ENCODE assay signal across 21 mouse cellular contexts in genomic region chr2:26062241-26062640, GRCm38 (mm10). TPM values are rescaled to one million over a fixed set of nuclear protein-coding genes. Genes with fewer than 3 reads are reported as not detected.
DNase-seq lines count a peak whose midpoint lies in the region; ATAC-seq and TF ChIP-seq lines count a peak whose summit lies in the region.
"Had no signal": no experiment of that assay in that cellular context is flagged by ENCODE, and none has a peak within 500 bp of the region (broad histone marks: within the 10 kb centered on the region; RNA-seq: fewer than 3 reads in every experiment).

No protein-coding gene starts in this region.

- no peak for ATAC-seq in liver, embryonic 13.5 days (ENCODE audit: low read depth)
- no peak for ATAC-seq in liver, postnatal 0 days
- no peak for ATAC-seq in liver, embryonic 15.5 days (ENCODE audit: insufficient read depth)
- ATAC-seq in neural tube, embryonic 15.5 days (ENCODE audit: low FRiP score), result no peak
- ATAC-seq: CD4-positive, CD25-positive, alpha-beta regulatory T cell, adult 4 months; forebrain, embryonic 16.5 days; hindbrain, embryonic 16.5 days had no signal

- peaks cover 43% of the 10 kb centered on the region for H3K4me1 ChIP-seq in liver, embryonic 13.5 days (replicated peaks)
- 0 out of 2 replicates have a peak, but pooled peaks cover 3% of the 10 kb centered on the region for H3K4me1 ChIP-seq in liver, postnatal 0 days (ENCODE audit: insufficient read depth)
- peaks cover 39% of the 10 kb centered on the region for H3K4me1 ChIP-seq in liver, embryonic 15.5 days (replicated peaks)
- peaks cover 82% of the 10 kb centered on the region for H3K4me1 ChIP-seq in olfactory bulb, adult 2 months (ENCODE audit: control insufficient read depth, insufficient read depth, low read length)
- peaks cover 16% of the 10 kb centered on the region for H3K4me1 ChIP-seq in neural tube, embryonic 15.5 days
- H3K4me1 ChIP-seq: embryonic facial prominence, embryonic 12.5 days had no signal

- H3K27me3 ChIP-seq in liver, embryonic 13.5 days, result peaks cover 12% of the 10 kb centered on the region; the same call in 1 of the 2 replicates
- H3K27me3 ChIP-seq in liver, postnatal 0 days (ENCODE audit: insufficient read depth, low read length), result no peaks in the 10 kb centered on the region
- no peaks in the 10 kb centered on the region for H3K27me3 ChIP-seq in liver, embryonic 15.5 days
- H3K27me3 ChIP-seq in neural tube, embryonic 15.5 days (replicated peaks), result no peaks in the 10 kb centered on the region
- H3K27me3 ChIP-seq: embryonic facial prominence, embryonic 12.5 days; forebrain, embryonic 12.5 days had no signal

- no peak for TF ChIP-seq EP300 in liver, postnatal 0 days (IDR thresholded peaks at IDR 0.05; ENCODE audit: low read depth)

- peak overlapping the region; percentile 79 for H3K27ac ChIP-seq in liver, embryonic 13.5 days
- H3K27ac ChIP-seq in liver, postnatal 0 days (ENCODE audit: low read depth), result no peak overlapping the region
- H3K27ac ChIP-seq in liver, embryonic 15.5 days (replicated peaks), result peak overlapping the region; percentile 74
- peak overlapping the region; percentile 95 for H3K27ac ChIP-seq in olfactory bulb, adult 2 months (ENCODE audit: insufficient read depth, low read depth, low read length)
- no peak overlapping the region for H3K27ac ChIP-seq in neural tube, embryonic 15.5 days (replicated peaks)
- H3K27ac ChIP-seq: embryonic facial prominence, embryonic 12.5 days; forebrain, embryonic 12.5 days; hindbrain, embryonic 12.5 days had no signal

- H3K9me3 ChIP-seq in liver, embryonic 13.5 days (replicated peaks), result no peaks in the 10 kb centered on the region
- H3K9me3 ChIP-seq in liver, postnatal 0 days (ENCODE audit: low read length), result no peaks in the 10 kb centered on the region
- no peaks in the 10 kb centered on the region for H3K9me3 ChIP-seq in liver, embryonic 15.5 days (replicated peaks)
- H3K9me3 ChIP-seq in neural tube, embryonic 15.5 days (replicated peaks), result no peaks in the 10 kb centered on the region
- H3K9me3 ChIP-seq: embryonic facial prominence, embryonic 12.5 days; forebrain, embryonic 12.5 days; G1E; hindbrain, embryonic 12.5 days had no signal

- no peak overlapping the region for H3K4me3 ChIP-seq in liver, embryonic 13.5 days (replicated peaks)
- no peak overlapping the region for H3K4me3 ChIP-seq in liver, postnatal 0 days (ENCODE audit: low read depth, low read length)
- H3K4me3 ChIP-seq in liver, embryonic 15.5 days (replicated peaks), result no peak overlapping the region
- H3K4me3 ChIP-seq in olfactory bulb, adult 2 months (ENCODE audit: insufficient read depth, low read depth, low read length), result no peak overlapping the region
- H3K4me3 ChIP-seq in neural tube, embryonic 15.5 days (replicated peaks), result no peak overlapping the region
- H3K4me3 ChIP-seq: embryonic facial prominence, embryonic 12.5 days; forebrain, embryonic 12.5 days; hindbrain, embryonic 12.5 days had no signal

- H3K4me2 ChIP-seq in liver, embryonic 13.5 days, result peak overlapping the region; percentile 26; the same call in 1 of the 2 replicates
- H3K4me2 ChIP-seq in liver, postnatal 0 days (ENCODE audit: low read depth, low read length), result no peak overlapping the region
- H3K4me2 ChIP-seq in liver, embryonic 15.5 days, result peak overlapping the region; percentile 36; the same call in 1 of the 2 replicates
- no peak overlapping the region for H3K4me2 ChIP-seq in neural tube, embryonic 15.5 days
- H3K4me2 ChIP-seq: embryonic facial prominence, embryonic 12.5 days; forebrain, embryonic 12.5 days; hindbrain, embryonic 12.5 days had no signal

- no peak for DNase-seq in liver, embryonic 13.5 days
- no peak for DNase-seq in liver, postnatal 0 days
- DNase-seq in CD4-positive helper T cell, adult 2 months (ENCODE audit: low read depth, low spot score), result peak; percentile 53
- DNase-seq in cerebellum, adult 9-11 months, result no peak
- DNase-seq: adrenal gland, postnatal 10 days; cerebellum, adult 11 months; cerebellum, adult 8-10 months; cerebellum, postnatal 25 days; gastrocnemius, postnatal 10 days; heart, postnatal 10 days; heart, postnatal 4 days had no signal

- H3K36me3 ChIP-seq in liver, embryonic 13.5 days, result no peaks in the 10 kb centered on the region
- 0 out of 2 replicates have a peak, but pooled peaks cover 6% of the 10 kb centered on the region for H3K36me3 ChIP-seq in liver, postnatal 0 days (replicated peaks; ENCODE audit: insufficient read depth, low read length)
- H3K36me3 ChIP-seq in liver, embryonic 15.5 days (replicated peaks), result no peaks in the 10 kb centered on the region
- H3K36me3 ChIP-seq in neural tube, embryonic 15.5 days, result peaks cover 9% of the 10 kb centered on the region; the same call in 1 of the 2 replicates
- H3K36me3 ChIP-seq: embryonic facial prominence, embryonic 12.5 days; G1E had no signal

- TF ChIP-seq CTCF in liver, postnatal 0 days (IDR thresholded peaks at IDR 0.05; ENCODE audit: low read depth), result no peak
- no peak for TF ChIP-seq CTCF in olfactory bulb, adult 2 months (IDR thresholded peaks at IDR 0.05; ENCODE audit: insufficient read depth, low read depth, low read length)

- WGBS in liver, embryonic 13.5 days (ENCODE audit: insufficient replicate concordance), result 47% methylated on average over 4 of the region's 4 CpGs
- 62% methylated on average over 4 of the region's 4 CpGs for WGBS in liver, postnatal 0 days (ENCODE audit: insufficient replicate concordance)
- WGBS in liver, embryonic 15.5 days (ENCODE audit: insufficient replicate concordance), result 39% methylated on average over 4 of the region's 4 CpGs
- 79% methylated on average over 4 of the region's 4 CpGs for WGBS in olfactory bulb, adult 2 months
- WGBS in neural tube, embryonic 15.5 days, result 82% methylated on average over 4 of the region's 4 CpGs

- no peak for TF ChIP-seq POLR2A in olfactory bulb, adult 2 months (IDR thresholded peaks at IDR 0.05; ENCODE audit: insufficient read depth, low read depth, low read length)

- H3K9ac ChIP-seq in liver, embryonic 13.5 days, result peak overlapping the region; percentile 41; the same call in 1 of the 2 replicates
- H3K9ac ChIP-seq in liver, postnatal 0 days (replicated peaks), result no peak overlapping the region
- no peak overlapping the region for H3K9ac ChIP-seq in liver, embryonic 15.5 days
- no peak overlapping the region for H3K9ac ChIP-seq in neural tube, embryonic 15.5 days (replicated peaks)
- H3K9ac ChIP-seq: embryonic facial prominence, embryonic 12.5 days; forebrain, embryonic 12.5 days; hindbrain, embryonic 12.5 days had no signal

RNA-seq across cellular contexts. Expression of gene Ubac1, which starts 40.7 kb away (rescaled TPM):
- polyA plus RNA-seq in liver, embryonic 13.5 days (2015; fragmentation: Nextera tagmentation; extraction: Ambion mirVana), result 488 and 502 TPM in 2 replicates
- polyA plus RNA-seq in liver, postnatal 0 days (2015; fragmentation: Nextera tagmentation; extraction: Ambion mirVana), result 175 and 183 TPM in 2 replicates
- 437 and 467 TPM in 2 replicates for polyA plus RNA-seq in liver, embryonic 15.5 days (2015; fragmentation: Nextera tagmentation; extraction: Ambion mirVana)
- not detected in 2 replicates for polyA plus RNA-seq in olfactory bulb, adult 2 months (2012; ENCODE audit: insufficient read depth, insufficient read length, low replicate concordance, missing spikeins)
- 138 and 148 TPM in 2 replicates for polyA plus RNA-seq in neural tube, embryonic 15.5 days (2015; fragmentation: Nextera tagmentation; extraction: Ambion mirVana)

Comparison
In these comparisons a context has a peak if more than half of its experiments do, and no peak if none do; other contexts are left out.
1. H3K27ac ChIP-seq: peak in liver, embryonic 13.5 days (single experiment), liver, embryonic 15.5 days (single experiment) and olfactory bulb, adult 2 months (single experiment); none in liver, postnatal 0 days (single experiment) and neural tube, embryonic 15.5 days (single experiment).
2. H3K4me2 ChIP-seq: peak in liver, embryonic 13.5 days (single experiment) and liver, embryonic 15.5 days (single experiment); none in liver, postnatal 0 days (single experiment) and neural tube, embryonic 15.5 days (single experiment).
3. RNA of gene Ubac1, which starts 40.7 kb away (polyA plus RNA-seq): 488 to 502 TPM in liver, embryonic 13.5 days, 437 to 467 TPM in liver, embryonic 15.5 days, 175 to 183 TPM in liver, postnatal 0 days and 138 to 148 TPM in neural tube, embryonic 15.5 days; not detected in olfactory bulb, adult 2 months; every median in the first group is over 100 times any median in the second.